Mouse (Mus musculus) cerebellum, adult 18-20 months (tissue): ENCODE data around the gene Abhd6.

Experiments
- DNase-seq, 2 experiments: peaks; one replicate each; pipeline ENCODE4 v3.0.0; 2021

Gene Abhd6

GRCm38 (mm10) chr14:8002432-8003092 lies at the start of gene Abhd6:
Gene Abhd6, plus strand, starts transcription at chr14:8002902.
- DNase-seq = peak; percentile 92 to 93

- no peak for DNase-seq
These were observed 48.6 kb upstream of the Abhd6 start for GRCm38 (mm10) chr14:7954071-7954471.

- no peak for DNase-seq
These were observed 46.3 kb upstream of the Abhd6 start for GRCm38 (mm10) chr14:7956427-7956826.

GRCm38 (mm10) chr14:7957049-7957448 lies 45.7 kb upstream of the Abhd6 start, which contains the start of gene Gm45521:
Gene Gm45521, plus strand, starts transcription at chr14:7957288.
- no peak for DNase-seq

- DNase-seq = peak; percentile 54 to 67
These were observed 42.1 kb upstream of the Abhd6 start for GRCm38 (mm10) chr14:7960616-7961015.

- no peak for DNase-seq
These were observed 41.0 kb upstream of the Abhd6 start for GRCm38 (mm10) chr14:7961714-7962113.

GRCm38 (mm10) chr14:7962626-7963025 lies 40.1 kb upstream of the Abhd6 start:
- no peak for DNase-seq

- DNase-seq = no peak
These were observed 39.5 kb upstream of the Abhd6 start for GRCm38 (mm10) chr14:7963160-7963559.

GRCm38 (mm10) chr14:7964219-7964889 lies 38.3 kb upstream of the Abhd6 start:
- DNase-seq = peak; percentile 72 to 83

GRCm38 (mm10) chr14:7971889-7972493 lies 30.7 kb upstream of the Abhd6 start:
- DNase-seq = no peak

GRCm38 (mm10) chr14:7974643-7975042 lies 28.1 kb upstream of the Abhd6 start:
- no peak for DNase-seq

GRCm38 (mm10) chr14:7975177-7975576 lies 27.5 kb upstream of the Abhd6 start:
- DNase-seq = no peak

- DNase-seq = no peak
These were observed 25.2 kb upstream of the Abhd6 start for GRCm38 (mm10) chr14:7977471-7977870.

- DNase-seq = no peak
These were observed 24.5 kb upstream of the Abhd6 start for GRCm38 (mm10) chr14:7978183-7978582.

GRCm38 (mm10) chr14:7981226-7981625 lies 21.5 kb upstream of the Abhd6 start:
- no peak for DNase-seq

GRCm38 (mm10) chr14:7986913-7987312 lies 15.8 kb upstream of the Abhd6 start:
- DNase-seq = no peak

- DNase-seq = no peak
These were observed 13.3 kb upstream of the Abhd6 start for GRCm38 (mm10) chr14:7989371-7989770.

GRCm38 (mm10) chr14:7989961-7990360 lies 12.7 kb upstream of the Abhd6 start:
- DNase-seq = no peak

- no peak for DNase-seq
These were observed 11.5 kb upstream of the Abhd6 start for GRCm38 (mm10) chr14:7991108-7991776.

GRCm38 (mm10) chr14:7992158-7992557 lies 10.5 kb upstream of the Abhd6 start:
- no peak for DNase-seq

GRCm38 (mm10) chr14:7994271-7994767 lies 8.4 kb upstream of the Abhd6 start, which contains the start of gene Dnase1l3:
Gene Dnase1l3, minus strand, starts transcription at chr14:7994573.
- DNase-seq = peak in 1 of 2 experiments; percentile 12

- DNase-seq = peak; percentile 94
These were observed 5.4 kb upstream of the Abhd6 start for GRCm38 (mm10) chr14:7997255-7997696.

- no peak for DNase-seq
These were observed 3.7 kb upstream of the Abhd6 start for GRCm38 (mm10) chr14:7999030-7999429.
